Mouse (Mus musculus): ENCODE results near the gene Elavl1.

GRCm38 (mm10) chr8:4354516-4354915 is 29.3 kb upstream of the Elavl1 start:
- TF ChIP-seq POLR2A (IDR thresholded peaks at IDR 0.05; ENCODE audit: borderline replicate concordance, insufficient read depth, low read length) (no peak), CTCF (IDR thresholded peaks at IDR 0.05; ENCODE audit: borderline replicate concordance, insufficient read depth, low read depth, low read length) (no peak)
